Mouse (Mus musculus) CH12.LX (cell line): Measurements from ENCODE around the gene Hist1h2an. TPM values are rescaled to one million over a fixed set of nuclear protein-coding genes. Genes with fewer than 3 reads are reported as not detected.
A peak's percentile ranks its signal among the peaks of the same experiment; 100 is the strongest.

Experiments used
- DNase-seq: peaks from one replicate; pipeline ENCODE4 v3.0.0-alpha.2; 2013; ENCODE audit errors: extremely low read depth
- H3K27ac ChIP-seq: 2 replicates; pipeline ENCODE4 v1.5.1; 2012; ENCODE audit warnings: low read depth, mild to moderate bottlenecking, control low read depth, moderate library complexity; ENCODE audit not compliant: insufficient read depth
- H3K27me3 ChIP-seq: replicated peaks from 2 replicates; pipeline ENCODE3; 2012; ENCODE audit warnings: inconsistent platforms
- H3K36me3 ChIP-seq, 2 experiments: replicated peaks in 1 of 2; 2 replicates each; pipeline versions ENCODE3 to v1.6.1; 2012; ENCODE audit warnings: inconsistent platforms in 1 of 2, low read length in 1 of 2, mild to moderate bottlenecking in 1 of 2, mixed read lengths in 1 of 2, moderate library complexity in 1 of 2; ENCODE audit not compliant: control insufficient read depth in 1 of 2, insufficient read depth in 1 of 2
- H3K4me1 ChIP-seq, 2 experiments: 2 replicates each; pipeline ENCODE4 v1.6.1; 2012; ENCODE audit warnings: inconsistent platforms in 1 of 2, moderate library complexity in 1 of 2; ENCODE audit not compliant: insufficient read depth in 2 of 2, control insufficient read depth in 1 of 2
- H3K4me2 ChIP-seq: 2 replicates; pipeline ENCODE4 v1.6.1; 2012; ENCODE audit warnings: low read depth, mild to moderate bottlenecking, control low read depth; ENCODE audit not compliant: poor library complexity, insufficient read depth, severe bottlenecking
- H3K4me3 ChIP-seq, 3 experiments: fragments of 150-350 bp in 1 of 3; sonication (generic) in 1 of 3; replicated peaks in 1 of 3; 2 replicates each; pipeline versions ENCODE3 to v1.5.1; 2011 to 2012; ENCODE audit warnings: low read depth in 2 of 3, low read length in 2 of 3, mild to moderate bottlenecking in 2 of 3, moderate library complexity in 2 of 3, control low read depth in 1 of 3, improper control_type of control experiment in 1 of 3, inconsistent platforms in 1 of 3, mixed read lengths in 1 of 3; ENCODE audit not compliant: poor library complexity in 1 of 3
- H3K79me2 ChIP-seq: replicated peaks from 2 replicates; pipeline ENCODE4 v1.6.1; 2012; ENCODE audit warnings: mild to moderate bottlenecking, moderate library complexity; ENCODE audit not compliant: control insufficient read depth, poor library complexity, insufficient read depth, severe bottlenecking; ENCODE audit errors: extremely low read depth
- H3K9ac ChIP-seq: 2 replicates; pipeline ENCODE4 v1.6.1; 2012; ENCODE audit warnings: low read depth, mild to moderate bottlenecking, control low read depth, moderate library complexity; ENCODE audit not compliant: insufficient read depth
- H3K9me3 ChIP-seq: replicated peaks from 2 replicates; pipeline ENCODE3; 2012; ENCODE audit warnings: low read length, inconsistent platforms, mixed read lengths
- BHLHE40 ChIP-seq: IDR thresholded peaks from 2 replicates; pipeline ENCODE4 v1.6.1; 2011; ENCODE audit warnings: mild to moderate bottlenecking, low read depth, low read length, improper control_type of control experiment
- CHD1 ChIP-seq: IDR thresholded peaks from 2 replicates; pipeline ENCODE4 v1.6.1; 2012; ENCODE audit warnings: low read depth, low read length, improper control_type of control experiment, inconsistent platforms
- E2F4 ChIP-seq: IDR thresholded peaks from 2 replicates; pipeline ENCODE4 v1.6.1; 2011; ENCODE audit warnings: low read depth, low read length, improper control_type of control experiment; ENCODE audit not compliant: insufficient replicate concordance
- EP300 ChIP-seq: IDR thresholded peaks from 2 replicates; pipeline ENCODE4 v1.6.1; 2011; ENCODE audit warnings: low read length, improper control_type of control experiment
- ETS1 ChIP-seq: conservative IDR thresholded peaks from 2 replicates; pipeline ENCODE4 v1.6.1; 2012; ENCODE audit warnings: low read depth, mild to moderate bottlenecking, inconsistent platforms, low read length, improper control_type of control experiment, moderate library complexity
- HCFC1 ChIP-seq: IDR thresholded peaks from 2 replicates; pipeline ENCODE4 v1.6.1; 2012; ENCODE audit warnings: low read depth, mild to moderate bottlenecking, inconsistent platforms, low read length, improper control_type of control experiment
- JUND ChIP-seq: conservative IDR thresholded peaks from 2 replicates; pipeline ENCODE4 v1.6.1; 2011; ENCODE audit warnings: low read depth, low read length, improper control_type of control experiment
- KAT2A ChIP-seq: IDR thresholded peaks from 2 replicates; pipeline ENCODE4 v1.6.1; 2012; ENCODE audit warnings: low read length, improper control_type of control experiment, inconsistent platforms; ENCODE audit not compliant: insufficient replicate concordance
- MAFK ChIP-seq: IDR thresholded peaks from 2 replicates; pipeline ENCODE4 v1.6.1; 2011; ENCODE audit warnings: low read length, improper control_type of control experiment; ENCODE audit not compliant: insufficient replicate concordance
- MAX ChIP-seq: IDR thresholded peaks from 2 replicates; pipeline ENCODE4 v1.6.1; 2011; ENCODE audit warnings: low read length, improper control_type of control experiment
- MAZ ChIP-seq: IDR thresholded peaks from 2 replicates; pipeline ENCODE4 v1.6.1; 2012; ENCODE audit warnings: low read depth, mild to moderate bottlenecking, inconsistent platforms, low read length, improper control_type of control experiment, moderate library complexity
- MEF2A ChIP-seq: IDR thresholded peaks from 2 replicates; pipeline ENCODE4 v1.6.1; 2014; ENCODE audit warnings: low read depth, mild to moderate bottlenecking, inconsistent platforms, low read length, improper control_type of control experiment, borderline replicate concordance
- MYC ChIP-seq: IDR thresholded peaks from 2 replicates; pipeline ENCODE4 v1.6.1; 2011; ENCODE audit warnings: low read depth, mild to moderate bottlenecking, improper control_type of control experiment, low read length
- NELFE ChIP-seq: IDR thresholded peaks from 2 replicates; pipeline ENCODE4 v1.6.1; 2011; ENCODE audit warnings: low read depth, low read length, improper control_type of control experiment
- NRF1 ChIP-seq: IDR thresholded peaks from 2 replicates; pipeline ENCODE4 v1.6.1; 2014; ENCODE audit warnings: low read depth, mild to moderate bottlenecking, inconsistent platforms, low read length, improper control_type of control experiment, moderate library complexity
- PAX5 ChIP-seq: IDR thresholded peaks from 2 replicates; pipeline ENCODE4 v1.6.1; 2012; ENCODE audit warnings: low read length, inconsistent platforms, mixed read lengths
- POLR2A ChIP-seq: IDR thresholded peaks from 2 replicates; pipeline ENCODE4 v1.6.1; 2011; ENCODE audit warnings: low read depth, mild to moderate bottlenecking, improper control_type of control experiment, low read length
- POLR2AphosphoS2 ChIP-seq: IDR thresholded peaks from 2 replicates; pipeline ENCODE4 v1.6.1; 2011; ENCODE audit warnings: low read depth, low read length, improper control_type of control experiment
- RCOR1 ChIP-seq: conservative IDR thresholded peaks from 2 replicates; pipeline ENCODE4 v1.6.1; 2012; ENCODE audit warnings: low read depth, mild to moderate bottlenecking, inconsistent platforms, low read length, improper control_type of control experiment
- SMC3 ChIP-seq: IDR thresholded peaks from 2 replicates; pipeline ENCODE4 v1.6.1; 2011; ENCODE audit warnings: low read depth, low read length, improper control_type of control experiment
- TBP ChIP-seq: conservative IDR thresholded peaks from 2 replicates; pipeline ENCODE4 v1.6.1; 2011; ENCODE audit warnings: low read depth, low read length, improper control_type of control experiment
- UBTF ChIP-seq: IDR thresholded peaks from 2 replicates; pipeline ENCODE4 v1.6.1; 2012; ENCODE audit warnings: low read depth, mild to moderate bottlenecking, inconsistent platforms, low read length, improper control_type of control experiment, moderate library complexity
- USF1 ChIP-seq: IDR thresholded peaks from 2 replicates; pipeline ENCODE4 v1.6.1; 2014; ENCODE audit warnings: low read depth, mild to moderate bottlenecking, inconsistent platforms, low read length, improper control_type of control experiment
- USF2 ChIP-seq: conservative IDR thresholded peaks from 2 replicates; pipeline ENCODE4 v1.6.1; 2011; ENCODE audit warnings: low read depth, low read length, improper control_type of control experiment
- ZKSCAN1 ChIP-seq: IDR thresholded peaks from 2 replicates; pipeline ENCODE4 v1.6.1; 2012; ENCODE audit warnings: low read depth, inconsistent platforms, low read length, improper control_type of control experiment, borderline replicate concordance
- ZMIZ1 ChIP-seq: IDR thresholded peaks from 2 replicates; pipeline ENCODE4 v1.6.1; 2012; ENCODE audit warnings: low read depth, mild to moderate bottlenecking, inconsistent platforms, low read length, improper control_type of control experiment
- dilution Hi-C: fragments of 300-500 bp; cut with MboI; formaldehyde crosslinking; loops from 2 replicates; pipeline ENCODE4 v1.14.3; 2020; ENCODE audit warnings: low sequenced_read_pairs; ENCODE audit not compliant: extremely low pct_unique_long_range_greater_than_20kb, extremely low pct_ligation_motif_present
- in situ Hi-C: fragments of 300-500 bp; cut with MboI; formaldehyde crosslinking; loops from 3 replicates; pipeline ENCODE4 v1.14.3; 2019; ENCODE audit warnings: low sequenced_read_pairs, low pct_ligation_motif_present, low pct_unique_long_range_greater_than_20kb, mixed read lengths
- polyA plus RNA-seq: library from polyadenylated mRNA; unstranded; fragments of >175 nt; gene quantifications from 2 replicates; pipeline ENCODE4 v1.2.1, GENCODE M21; 2012; ENCODE audit warnings: low read depth; ENCODE audit not compliant: insufficient read length
- total RNA-seq, 2 experiments: library from RNA; depleted of rRNA; stranded (reverse); fragments of 300-350 nt in 1 of 2; fragments of >200 nt in 1 of 2; gene quantifications; 2 replicates each; pipeline ENCODE4 v1.2.3; 2012 to 2014

Gene Hist1h2an
- total and polyA plus RNA-seq, 3 experiments, result 4.7 to 792 (median 7.1) TPM

- Histone ChIP-seq H3K4me1 (peaks cover 0 to 30% of the 10 kb centered on the region in 2 experiments; a peak in 3 of 4 replicates), H3K36me3 (no peaks in the 10 kb centered on the region), H3K4me2 (peak overlapping the region; percentile 59), H3K27me3 (no peaks in the 10 kb centered on the region), H3K27ac (peak overlapping the region; percentile 92), H3K9ac (peak overlapping the region; percentile 78), H3K9me3 (no peaks in the 10 kb centered on the region), H3K4me3 (peak overlapping the region; percentile 2 to 57 (median 37)), H3K79me2 (no peaks in the 10 kb centered on the region)
- TF ChIP-seq POLR2A (peak; percentile 81), NELFE (peak; percentile 79; the same call in 1 of the 2 replicates), POLR2AphosphoS2 (peak; percentile 99), UBTF (peak; percentile 95; the same call in 1 of the 2 replicates), USF2 (no peak), HCFC1 (no peak), MAFK (no peak), MAZ (no peak), E2F4 (0 out of 2 replicates have a peak, but pooled peaks have one; percentile 75), ETS1 (no peak), RCOR1 (peak; percentile 78; the same call in 1 of the 2 replicates), MYC (peak; percentile 59; the same call in 1 of the 2 replicates), CHD1 (peak; percentile 97), TBP (no peak), USF1 (no peak), NRF1 (no peak), MEF2A (no peak), ZMIZ1 (peak; percentile 95), MAX (no peak), KAT2A (no peak)
- dilution Hi-C loops, result no loop called here
- in situ Hi-C loops, result no loop called here
- DNase-seq, result peak; percentile 68
Observed at GRCm38 (mm10) chr13:21786189-21786898, 674 bp downstream of the Hist1h2an start.

- peak overlapping the region; percentile 85; the same call in 1 of the 2 replicates for H3K27ac ChIP-seq
- no peak overlapping the region for H3K4me3 ChIP-seq
- peak overlapping the region; percentile 72 for H3K4me2 ChIP-seq
- H3K9ac ChIP-seq, result peak overlapping the region; percentile 37
- H3K36me3 ChIP-seq, result no peaks in the 10 kb centered on the region
- H3K9me3 ChIP-seq, result no peaks in the 10 kb centered on the region
- TF ChIP-seq ZKSCAN1 (no peak), RCOR1 (no peak), TBP (no peak), MAX (no peak), MAFK (no peak), JUND (no peak), MEF2A (no peak), SMC3 (no peak), POLR2AphosphoS2 (no peak), EP300 (no peak), BHLHE40 (no peak), NRF1 (no peak), POLR2A (no peak), HCFC1 (no peak), PAX5 (no peak)
- H3K79me2 ChIP-seq, result no peaks in the 10 kb centered on the region
- peak; percentile 29 for DNase-seq
- H3K27me3 ChIP-seq, result no peaks in the 10 kb centered on the region
- dilution Hi-C loops, result no loop called here
- in situ Hi-C loops, result no loop called here
- H3K4me1 ChIP-seq, result peaks cover 0 to 33% of the 10 kb centered on the region in 2 experiments; a peak in 3 of 4 replicates
Observed at GRCm38 (mm10) chr13:21784311-21784710, 2.7 kb downstream of the Hist1h2an start.
